Mouse (Mus musculus) stomach, embryonic 16.5 days (tissue): Measurements from ENCODE around the gene Dhodh. TPM values are rescaled to one million over a fixed set of nuclear protein-coding genes. Genes with fewer than 3 reads are reported as not detected.
A peak's percentile ranks its signal among the peaks of the same experiment; 100 is the strongest.

Source experiments
- ATAC-seq: fragments of 200-750 bp; cut with Nextera tagmentation; 2 replicates; pipeline ENCODE4 v1.8.0; 2017; ENCODE audit warnings: moderate number of reproducible peaks, moderate TSS enrichment; ENCODE audit not compliant: insufficient read depth, low FRiP score
- H3K27ac ChIP-seq: fragments of 300-500 bp; sonication (generic); 2 replicates; pipeline ENCODE4 v1.5.1; 2014; ENCODE audit warnings: low read length
- H3K27me3 ChIP-seq: fragments of 300-500 bp; sonication (generic); 2 replicates; pipeline ENCODE4 v1.6.1; 2014; ENCODE audit warnings: low read length, control low read depth, mixed read lengths; ENCODE audit not compliant: control insufficient read depth, insufficient read depth
- H3K36me3 ChIP-seq: fragments of 300-500 bp; sonication (generic); 2 replicates; pipeline ENCODE4 v1.6.1; 2014; ENCODE audit warnings: low read length; ENCODE audit not compliant: control insufficient read depth, insufficient read depth
- H3K4me1 ChIP-seq: fragments of 300-500 bp; sonication (generic); 2 replicates; pipeline ENCODE4 v1.6.1; 2014; ENCODE audit warnings: low read length, control low read depth, mixed read lengths; ENCODE audit not compliant: control insufficient read depth, insufficient read depth
- H3K4me2 ChIP-seq: fragments of 300-500 bp; sonication (generic); 2 replicates; pipeline ENCODE4 v1.6.1; 2014; ENCODE audit warnings: low read depth, low read length, mixed read lengths
- H3K4me3 ChIP-seq: fragments of 300-500 bp; sonication (generic); replicated peaks from 2 replicates; pipeline ENCODE4 v1.5.1; 2014; ENCODE audit warnings: mild to moderate bottlenecking, low read length
- H3K9ac ChIP-seq: fragments of 300-500 bp; sonication (generic); 2 replicates; pipeline ENCODE4 v1.6.1; 2014; ENCODE audit warnings: low read length
- H3K9me3 ChIP-seq: fragments of 300-500 bp; sonication (generic); replicated peaks from 2 replicates; pipeline ENCODE4 v1.6.1; 2016; ENCODE audit warnings: low read length, control low read depth; ENCODE audit not compliant: control insufficient read depth
- WGBS: fragments of 180-500 bp; shearing (Covaris S2); extraction: QIAGEN DNeasy Blood & Tissue Kit; methylation state at CpG from one replicate; pipeline ENCODE4 v1.1.7; 2014; 5-methylcytosine and 5-hydroxymethylcytosine counted together
- polyA plus RNA-seq: library from polyadenylated mRNA; unstranded; fragments of >200 nt; fragmentation: Nextera tagmentation; extraction: Ambion mirVana; gene quantifications from 2 replicates; pipeline ENCODE4 v1.2.1, GENCODE M21; 2015

The Dhodh gene
- 41.1 and 44.2 TPM in 2 replicates for polyA plus RNA-seq

- H3K9ac ChIP-seq = peak within 1 kb of the TSS; percentile 81
- peak within 1 kb of the TSS; percentile 97 for H3K27ac ChIP-seq
- no peaks in the 10 kb centered on the region for H3K9me3 ChIP-seq
- peaks cover 10% of the 10 kb centered on the region for H3K4me1 ChIP-seq
- WGBS = under 1% methylated on average over 42 of the region's 42 CpGs
- ATAC-seq = peak; percentile 98
- H3K36me3 ChIP-seq = no peaks in the 10 kb centered on the region
- peak within 1 kb of the TSS; percentile 69 for H3K4me3 ChIP-seq
- H3K27me3 ChIP-seq = no peaks in the 10 kb centered on the region
- peak within 1 kb of the TSS; percentile 88 for H3K4me2 ChIP-seq
These were observed at the start of gene Dhodh for GRCm38 (mm10) chr8:109608271-109609152. Dhodh (minus strand) TSS chr8:109608673.

- no peak overlapping the region for H3K9ac ChIP-seq
- H3K4me1 ChIP-seq = no peaks in the 10 kb centered on the region
- H3K27me3 ChIP-seq = no peaks in the 10 kb centered on the region
- no peak for ATAC-seq
- 79% methylated on average over 3 of the region's 3 CpGs for WGBS
- no peak overlapping the region for H3K27ac ChIP-seq
- H3K9me3 ChIP-seq = no peaks in the 10 kb centered on the region
- H3K4me3 ChIP-seq = no peak overlapping the region
- no peaks in the 10 kb centered on the region for H3K36me3 ChIP-seq
- no peak overlapping the region for H3K4me2 ChIP-seq
These were observed 48.4 kb upstream of the Dhodh start for GRCm38 (mm10) chr8:109656860-109657259.

- no peak overlapping the region for H3K9ac ChIP-seq
- 71% methylated on average over 10 of the region's 10 CpGs for WGBS
- peak overlapping the region; percentile 38; the same call in 1 of the 2 replicates for H3K27ac ChIP-seq
- no peaks in the 10 kb centered on the region for H3K36me3 ChIP-seq
- no peaks in the 10 kb centered on the region for H3K27me3 ChIP-seq
- no peak for ATAC-seq
- no peaks in the 10 kb centered on the region for H3K9me3 ChIP-seq
- no peak overlapping the region for H3K4me3 ChIP-seq
- no peaks in the 10 kb centered on the region for H3K4me1 ChIP-seq
- no peak overlapping the region for H3K4me2 ChIP-seq
These were observed 42.3 kb upstream of the Dhodh start for GRCm38 (mm10) chr8:109650801-109651200.

GRCm38 (mm10) chr8:109648469-109648868 is 40.0 kb upstream of the Dhodh start:
- Histone ChIP-seq H3K4me1 (no peaks in the 10 kb centered on the region), H3K36me3 (no peaks in the 10 kb centered on the region), H3K9ac (no peak overlapping the region), H3K27ac (no peak overlapping the region), H3K4me2 (no peak overlapping the region), H3K27me3 (no peaks in the 10 kb centered on the region), H3K9me3 (no peaks in the 10 kb centered on the region), H3K4me3 (no peak overlapping the region)
- WGBS = 24% methylated on average over 7 of the region's 7 CpGs
- ATAC-seq = no peak

GRCm38 (mm10) chr8:109647331-109647730 is 38.9 kb upstream of the Dhodh start:
- no peak for ATAC-seq
- H3K4me2 ChIP-seq = no peak overlapping the region
- no peak overlapping the region for H3K9ac ChIP-seq
- H3K4me3 ChIP-seq = no peak overlapping the region
- H3K36me3 ChIP-seq = no peaks in the 10 kb centered on the region
- H3K27ac ChIP-seq = no peak overlapping the region
- 62% methylated on average over 11 of the region's 11 CpGs for WGBS
- H3K27me3 ChIP-seq = no peaks in the 10 kb centered on the region
- H3K4me1 ChIP-seq = no peaks in the 10 kb centered on the region
- H3K9me3 ChIP-seq = no peaks in the 10 kb centered on the region

GRCm38 (mm10) chr8:109641236-109641635 is 32.8 kb upstream of the Dhodh start:
- Histone ChIP-seq H3K9me3 (no peaks in the 10 kb centered on the region), H3K36me3 (no peaks in the 10 kb centered on the region), H3K9ac (no peak overlapping the region), H3K4me1 (no peaks in the 10 kb centered on the region), H3K4me3 (no peak overlapping the region), H3K27me3 (no peaks in the 10 kb centered on the region), H3K4me2 (no peak overlapping the region), H3K27ac (no peak overlapping the region)
- 70% methylated on average over 5 of the region's 5 CpGs for WGBS
- ATAC-seq = no peak

GRCm38 (mm10) chr8:109640410-109640809 is 31.9 kb upstream of the Dhodh start:
- Histone ChIP-seq H3K4me3 (no peak overlapping the region), H3K36me3 (no peaks in the 10 kb centered on the region), H3K9ac (no peak overlapping the region), H3K4me2 (no peak overlapping the region), H3K9me3 (no peaks in the 10 kb centered on the region), H3K4me1 (no peaks in the 10 kb centered on the region), H3K27ac (no peak overlapping the region), H3K27me3 (no peaks in the 10 kb centered on the region)
- WGBS = 49% methylated on average over 7 of the region's 7 CpGs
- ATAC-seq = no peak

- 77% methylated on average over 5 of the region's 5 CpGs for WGBS
- no peaks in the 10 kb centered on the region for H3K4me1 ChIP-seq
These were observed 30.4 kb upstream of the Dhodh start for GRCm38 (mm10) chr8:109638851-109639250.

GRCm38 (mm10) chr8:109635146-109635545 is 26.7 kb upstream of the Dhodh start:
- ATAC-seq = no peak
- H3K4me2 ChIP-seq = no peak overlapping the region
- H3K4me1 ChIP-seq = no peaks in the 10 kb centered on the region
- H3K36me3 ChIP-seq = no peaks in the 10 kb centered on the region
- no peak overlapping the region for H3K9ac ChIP-seq
- WGBS = 92% methylated on average over 8 of the region's 8 CpGs
- no peak overlapping the region for H3K4me3 ChIP-seq
- no peaks in the 10 kb centered on the region for H3K9me3 ChIP-seq
- H3K27ac ChIP-seq = no peak overlapping the region
- H3K27me3 ChIP-seq = no peaks in the 10 kb centered on the region

More at GRCm38 (mm10) chr8:109638851-109639250, 30.4 kb upstream of the Dhodh start:
- Histone ChIP-seq H3K9me3 (no peaks in the 10 kb centered on the region), H3K27ac (no peak overlapping the region), H3K9ac (no peak overlapping the region), H3K36me3 (no peaks in the 10 kb centered on the region), H3K4me2 (no peak overlapping the region), H3K27me3 (no peaks in the 10 kb centered on the region), H3K4me3 (no peak overlapping the region)
- no peak for ATAC-seq
